Mouse (Mus musculus) hindbrain, postnatal 0 days (tissue): Measurements from ENCODE around the gene Gm36079. TPM values are rescaled to one million over a fixed set of nuclear protein-coding genes. Genes with fewer than 3 reads are reported as not detected.
"Not testable (repeated sequence)": the region's sequence is repeated elsewhere in the genome, so short reads cannot be mapped to it uniquely, and the experiment has no call there.

Experiments used
- ATAC-seq: fragments of 200-750 bp; cut with Nextera tagmentation; 2 replicates; pipeline ENCODE4 v1.8.0; 2017; ENCODE audit warnings: mild to moderate bottlenecking, moderate TSS enrichment, moderate library complexity
- DNase-seq: peaks from one replicate; pipeline ENCODE4 v3.0.0-alpha.2; 2015; ENCODE audit warnings: low spot score
- H3K27ac ChIP-seq: fragments of 300-500 bp; sonication (generic); 2 replicates; pipeline ENCODE4 v1.5.1; 2014; ENCODE audit warnings: mild to moderate bottlenecking
- H3K27me3 ChIP-seq: fragments of 300-500 bp; sonication (generic); 2 replicates; pipeline ENCODE4 v1.6.1; 2014; ENCODE audit warnings: low read length, mixed read lengths; ENCODE audit not compliant: insufficient read depth
- H3K36me3 ChIP-seq: fragments of 300-500 bp; sonication (generic); 2 replicates; pipeline ENCODE4 v1.6.1; 2014; ENCODE audit warnings: low read length, mixed read lengths; ENCODE audit not compliant: insufficient read depth
- H3K4me1 ChIP-seq: fragments of 300-500 bp; sonication (generic); 2 replicates; pipeline ENCODE4 v1.6.1; 2014; ENCODE audit warnings: antibody characterized with exemption, low read length, mixed read lengths; ENCODE audit not compliant: insufficient read depth
- H3K4me2 ChIP-seq: fragments of 300-500 bp; sonication (generic); 2 replicates; pipeline ENCODE4 v1.6.1; 2014; ENCODE audit warnings: low read depth, mild to moderate bottlenecking, low read length, moderate library complexity, mixed read lengths
- H3K4me3 ChIP-seq: fragments of 300-500 bp; sonication (generic); 2 replicates; pipeline ENCODE4 v1.5.1; 2014; ENCODE audit warnings: low read length
- H3K9ac ChIP-seq: fragments of 300-500 bp; sonication (generic); replicated peaks from 2 replicates; pipeline ENCODE4 v1.6.1; 2014; ENCODE audit warnings: mild to moderate bottlenecking, low read length, moderate library complexity, mixed read lengths
- H3K9me3 ChIP-seq: fragments of 300-500 bp; sonication (generic); 2 replicates; pipeline ENCODE4 v1.6.1; 2016; ENCODE audit warnings: low read length, mixed read lengths
- CTCF ChIP-seq: IDR thresholded peaks from 2 replicates; pipeline ENCODE4 v1.5.1; 2016; ENCODE audit warnings: antibody characterized with exemption, control low read depth, low read depth
- WGBS: fragments of 180-500 bp; shearing (Covaris S2); extraction: QIAGEN DNeasy Blood & Tissue Kit; methylation state at CpG from one replicate; pipeline ENCODE4 v1.1.7; 2014; 5-methylcytosine and 5-hydroxymethylcytosine counted together
- polyA plus RNA-seq: library from polyadenylated mRNA; unstranded; fragments of >200 nt; fragmentation: Nextera tagmentation; extraction: Ambion mirVana; gene quantifications from 2 replicates; pipeline ENCODE4 v1.2.1, GENCODE M21; 2015
- total RNA-seq: library from RNA; depleted of rRNA; stranded (reverse); fragments of >200 nt; gene quantifications from 2 replicates; pipeline ENCODE4 v1.2.3, GENCODE M21; 2014

Gene Gm36079
- total and polyA plus RNA-seq, 2 experiments from 2014 or later: not detected

- not testable (repeated sequence) for H3K4me1 ChIP-seq, ATAC-seq, H3K9me3 ChIP-seq, H3K4me2 ChIP-seq, H3K27me3 ChIP-seq, H3K36me3 ChIP-seq, H3K9ac ChIP-seq, H3K27ac ChIP-seq, H3K4me3 ChIP-seq
- DNase-seq: peak; percentile 30
- no CpG with 5 or more reads among the region's 1 CpGs for WGBS
- TF ChIP-seq CTCF: peak; percentile 49
Observed at GRCm38 (mm10) chr13:120041145-120041544, 14.3 kb upstream of the Gm36079 start.

- H3K4me2 ChIP-seq, H3K9ac ChIP-seq, H3K9me3 ChIP-seq, H3K4me3 ChIP-seq, H3K4me1 ChIP-seq, ATAC-seq, H3K36me3 ChIP-seq, DNase-seq, H3K27me3 ChIP-seq, H3K27ac ChIP-seq: not testable (repeated sequence)
- WGBS: 6% methylated on average over 6 of the region's 6 CpGs
Observed at GRCm38 (mm10) chr13:120037881-120038280, 11.1 kb upstream of the Gm36079 start.

GRCm38 (mm10) chr13:120036577-120037115, 9.8 kb upstream of the Gm36079 start:
- not testable (repeated sequence) for H3K4me3 ChIP-seq, H3K4me2 ChIP-seq, ATAC-seq, H3K4me1 ChIP-seq, H3K27ac ChIP-seq, H3K9me3 ChIP-seq, H3K9ac ChIP-seq, H3K27me3 ChIP-seq, H3K36me3 ChIP-seq, DNase-seq
- WGBS: under 1% methylated on average over 23 of the region's 25 CpGs

- H3K9ac ChIP-seq, H3K36me3 ChIP-seq, H3K27me3 ChIP-seq, ATAC-seq, H3K27ac ChIP-seq, H3K4me3 ChIP-seq, H3K9me3 ChIP-seq, DNase-seq, H3K4me2 ChIP-seq, H3K4me1 ChIP-seq: not testable (repeated sequence)
- 0% methylated on average over 8 of the region's 18 CpGs for WGBS
Observed at GRCm38 (mm10) chr13:120035151-120035550, 8.3 kb upstream of the Gm36079 start.

GRCm38 (mm10) chr13:120034637-120035036, 7.8 kb upstream of the Gm36079 start:
- not testable (repeated sequence) for H3K4me3 ChIP-seq, H3K4me2 ChIP-seq, H3K36me3 ChIP-seq, H3K27ac ChIP-seq, H3K9me3 ChIP-seq, H3K27me3 ChIP-seq, H3K4me1 ChIP-seq, DNase-seq, H3K9ac ChIP-seq
- 0% methylated on average over 3 of the region's 10 CpGs for WGBS
- ATAC-seq: 0 out of 2 replicates have a peak, but pooled peaks have one; percentile 53

- not testable (repeated sequence) for H3K9me3 ChIP-seq
- 2% methylated on average over 16 of the region's 19 CpGs for WGBS
Observed at GRCm38 (mm10) chr13:120033516-120034190, 6.8 kb upstream of the Gm36079 start.

GRCm38 (mm10) chr13:120031676-120032075, 4.9 kb upstream of the Gm36079 start:
- not testable (repeated sequence) for DNase-seq, H3K9me3 ChIP-seq

More at GRCm38 (mm10) chr13:120033516-120034190, 6.8 kb upstream of the Gm36079 start:
- H3K27me3 ChIP-seq, H3K4me2 ChIP-seq, H3K27ac ChIP-seq, H3K4me3 ChIP-seq, H3K4me1 ChIP-seq, H3K36me3 ChIP-seq, ATAC-seq, H3K9ac ChIP-seq, DNase-seq: not testable (repeated sequence)

GRCm38 (mm10) chr13:120027368-120027767, 557 bp upstream of the Gm36079 start:
- H3K4me1 ChIP-seq, H3K4me3 ChIP-seq, H3K9ac ChIP-seq, H3K36me3 ChIP-seq, H3K9me3 ChIP-seq, H3K4me2 ChIP-seq, ATAC-seq, H3K27me3 ChIP-seq, H3K27ac ChIP-seq, DNase-seq: not testable (repeated sequence)
- under 1% methylated on average over 8 of the region's 11 CpGs for WGBS

More at GRCm38 (mm10) chr13:120031676-120032075, 4.9 kb upstream of the Gm36079 start:
- not testable (repeated sequence) for H3K4me2 ChIP-seq, H3K36me3 ChIP-seq, H3K4me1 ChIP-seq, H3K4me3 ChIP-seq, H3K27me3 ChIP-seq, H3K9ac ChIP-seq, ATAC-seq, H3K27ac ChIP-seq
- WGBS: 2% methylated on average over 11 of the region's 16 CpGs

- not testable (repeated sequence) for H3K9me3 ChIP-seq, H3K4me1 ChIP-seq, H3K4me2 ChIP-seq, H3K9ac ChIP-seq, H3K27me3 ChIP-seq, DNase-seq, H3K27ac ChIP-seq, H3K36me3 ChIP-seq, H3K4me3 ChIP-seq
- peak; percentile 51; the same call in 1 of the 2 replicates for ATAC-seq
- 1% methylated on average over 3 of the region's 13 CpGs for WGBS
Observed at GRCm38 (mm10) chr13:120026373-120026772, 438 bp downstream of the Gm36079 start.

- not testable (repeated sequence) for DNase-seq, H3K27me3 ChIP-seq, H3K4me3 ChIP-seq, H3K4me1 ChIP-seq, H3K9ac ChIP-seq, H3K9me3 ChIP-seq, H3K27ac ChIP-seq, H3K36me3 ChIP-seq, H3K4me2 ChIP-seq, ATAC-seq
- 7% methylated on average over 4 of the region's 4 CpGs for WGBS
Observed at GRCm38 (mm10) chr13:120025576-120025975, 1.2 kb downstream of the Gm36079 start.
